Mouse (Mus musculus) telencephalon, adult 2 months (tissue): ENCODE measurements around the gene Myl10.
A peak's percentile ranks its signal among the peaks of the same experiment; 100 is the strongest.
"Not testable (repeated sequence)": the region's sequence is repeated elsewhere in the genome, so short reads cannot be mapped to it uniquely, and the experiment has no call there.

ENCODE experiments used
- DNase-seq: peaks from one replicate; pipeline ENCODE4 v3.0.0-alpha.2; 2011; ENCODE audit warnings: low read depth, low spot score

Myl10 gene

DNA sequence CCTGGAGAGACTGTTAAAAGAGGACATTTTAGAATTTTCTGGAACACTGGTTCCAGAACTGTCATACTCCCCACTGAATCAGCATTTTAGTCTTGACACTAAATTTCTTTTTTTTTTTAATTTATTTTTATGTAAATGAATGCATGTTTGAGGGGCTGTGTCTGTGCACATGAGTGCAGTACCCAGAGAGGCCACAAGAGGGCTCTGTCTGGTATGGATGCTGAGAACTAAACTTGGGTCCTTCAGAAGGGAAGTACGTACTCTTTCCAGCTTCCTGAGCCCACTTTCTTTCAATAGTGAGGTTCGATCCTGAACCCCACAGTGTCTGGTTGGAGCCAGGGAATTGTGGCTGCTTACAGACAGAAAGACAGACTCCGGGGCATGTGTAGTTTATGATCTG is 12.6 kb downstream of the Myl10 start:
- no peak for DNase-seq

DNA sequence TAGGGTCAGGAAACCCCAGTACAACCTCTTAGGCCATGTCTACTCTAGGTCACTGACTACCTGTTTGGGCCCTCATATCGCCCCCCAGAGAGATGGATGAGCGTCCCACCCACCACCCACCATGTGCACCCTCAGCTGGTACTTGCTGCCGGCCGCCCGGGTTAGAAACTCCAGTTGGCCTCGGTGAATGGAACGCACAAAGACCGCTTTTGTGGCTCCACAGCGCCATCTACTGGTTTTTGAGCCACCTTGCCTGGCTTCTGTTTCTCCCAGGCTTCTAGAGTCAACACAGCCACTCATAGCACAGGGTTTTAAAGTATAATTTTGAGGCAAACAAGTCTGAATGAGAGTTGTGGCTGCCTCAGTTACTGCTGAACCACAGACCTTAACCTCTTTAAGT is 13.9 kb downstream of the Myl10 start:
- DNase-seq, result peak; percentile 18

DNA sequence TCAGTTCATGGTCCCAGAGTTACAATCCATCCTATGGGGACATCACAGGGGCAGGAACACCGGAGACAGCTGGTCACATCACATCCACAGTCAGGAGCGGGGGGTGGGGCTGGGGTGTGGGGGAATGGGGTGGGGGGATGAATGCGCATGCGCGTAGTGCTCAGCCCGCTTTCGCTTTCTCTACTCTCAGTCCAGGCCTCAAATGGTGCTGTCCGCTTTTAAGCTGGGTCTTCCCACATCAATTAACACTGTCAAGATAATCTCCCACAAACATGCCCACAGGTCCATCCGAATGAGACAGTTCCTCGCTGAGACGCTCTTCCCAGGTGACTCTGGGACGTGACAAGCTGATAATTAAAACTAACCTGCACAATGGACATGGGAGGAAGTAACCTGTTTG is 15.2 kb downstream of the Myl10 start:
- no peak for DNase-seq

DNA sequence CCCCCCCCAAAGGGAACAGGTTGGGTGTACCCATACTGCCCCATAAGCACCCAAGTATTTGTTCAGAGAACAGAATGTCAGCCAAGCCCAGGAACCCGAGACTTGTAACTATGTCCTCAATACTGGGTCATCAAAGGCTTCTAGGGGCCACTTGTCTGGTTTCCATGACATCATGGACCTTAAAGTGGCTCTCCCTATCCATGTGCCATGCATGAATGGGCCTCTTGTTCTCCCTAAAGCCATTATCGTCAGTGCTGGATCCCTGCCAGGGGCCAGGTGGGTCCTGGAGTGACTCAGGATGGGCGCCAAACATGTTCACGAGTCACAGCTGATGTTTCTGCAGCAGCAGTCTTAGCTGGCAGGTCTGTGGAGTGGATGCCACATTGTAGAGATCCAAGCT is 17.8 kb downstream of the Myl10 start:
- DNase-seq, result no peak

DNA sequence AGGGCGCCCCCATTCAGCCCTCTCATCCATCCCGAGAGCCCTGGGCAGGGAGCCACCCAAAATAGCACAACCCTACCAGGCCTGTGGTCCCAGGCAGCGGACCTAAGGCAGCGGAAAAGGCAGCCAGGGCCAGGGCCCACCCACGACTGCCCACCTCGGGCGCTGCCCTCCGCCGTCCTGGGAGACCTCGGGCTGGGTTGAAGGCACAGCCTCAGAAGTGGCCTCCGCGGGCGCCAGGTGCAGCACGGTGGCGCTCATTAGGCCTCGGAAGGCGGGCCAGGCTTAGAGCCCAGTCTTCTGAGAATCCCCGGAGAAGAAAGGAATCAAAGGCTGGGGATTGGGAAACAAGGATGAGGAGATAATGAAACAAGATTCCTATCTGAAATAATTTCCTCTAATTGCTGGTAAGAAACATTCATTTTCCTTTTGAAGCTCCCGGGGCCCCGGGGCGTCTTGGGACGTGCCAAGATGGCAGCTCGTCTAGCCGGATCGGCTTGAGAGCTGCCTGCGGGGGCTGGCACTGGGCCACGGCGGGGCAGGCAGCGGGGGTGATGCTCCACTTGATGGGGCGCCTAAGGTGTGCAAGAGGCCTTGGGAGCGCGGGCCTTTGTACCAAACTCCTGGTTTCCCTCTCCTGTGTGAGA is 21.4 kb downstream of the Myl10 start:
- DNase-seq, result no peak

DNA sequence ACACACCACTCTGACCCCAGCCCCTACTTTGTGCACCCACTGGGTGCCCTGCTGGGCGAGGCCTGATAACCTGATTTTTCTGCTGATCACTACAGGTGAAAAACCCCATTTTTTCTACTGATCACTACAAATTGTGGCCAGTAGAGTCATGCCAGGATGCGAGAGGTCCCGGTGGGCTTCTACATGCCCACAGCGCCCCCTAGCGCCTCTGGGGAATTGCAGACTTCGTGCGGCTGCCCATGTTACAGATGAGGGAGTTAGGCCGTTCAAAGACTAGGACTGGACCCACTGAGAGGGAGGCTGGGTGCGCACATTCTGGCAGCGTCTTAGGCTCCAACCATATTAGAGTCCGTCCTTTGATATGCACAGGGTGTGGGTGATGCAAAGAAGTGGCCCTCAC is 21.9 kb downstream of the Myl10 start:
- DNase-seq, result no peak

DNA sequence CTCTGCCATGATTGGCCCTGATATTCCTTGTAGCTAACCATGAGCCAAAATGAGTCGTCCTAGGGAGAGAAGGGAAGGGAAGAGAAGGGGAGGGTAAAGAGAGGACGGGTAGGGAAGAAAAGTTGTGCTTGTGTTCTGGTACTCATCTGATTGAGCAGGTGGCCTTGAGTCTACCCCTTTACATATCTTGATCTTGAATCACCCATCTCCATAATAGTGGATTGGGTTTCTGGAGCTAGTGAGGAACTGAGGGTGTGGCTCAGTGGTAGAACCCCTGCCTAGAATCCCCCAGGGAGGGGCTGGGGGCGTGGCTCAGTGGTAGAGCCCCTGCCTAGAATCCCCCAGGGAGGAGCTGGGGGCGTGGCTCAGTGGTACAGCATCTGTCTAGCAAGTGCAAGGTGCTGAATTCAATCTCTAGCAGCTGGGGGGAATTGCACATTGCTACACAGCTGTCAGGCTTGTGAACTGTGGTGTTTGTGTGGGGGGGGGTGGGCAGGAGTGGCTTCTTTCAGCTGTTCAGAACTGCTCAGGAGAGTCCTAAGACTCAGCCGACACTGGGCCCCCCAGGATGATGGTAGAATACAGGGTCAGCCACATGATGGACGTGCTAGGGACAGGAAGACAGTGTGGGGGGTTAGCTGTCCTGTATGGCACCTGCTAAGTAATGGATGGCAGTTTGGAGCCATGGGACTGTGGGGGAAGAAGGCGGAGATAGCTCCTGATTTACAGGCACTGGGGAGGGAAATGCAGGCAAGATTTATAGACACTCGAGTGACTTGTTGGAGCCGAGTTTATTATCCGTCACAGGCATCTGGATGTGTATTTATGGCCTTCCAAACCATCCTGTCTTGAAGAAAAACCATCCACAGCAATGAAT is 24.0 kb downstream of the Myl10 start:
- DNase-seq, result no peak

DNA sequence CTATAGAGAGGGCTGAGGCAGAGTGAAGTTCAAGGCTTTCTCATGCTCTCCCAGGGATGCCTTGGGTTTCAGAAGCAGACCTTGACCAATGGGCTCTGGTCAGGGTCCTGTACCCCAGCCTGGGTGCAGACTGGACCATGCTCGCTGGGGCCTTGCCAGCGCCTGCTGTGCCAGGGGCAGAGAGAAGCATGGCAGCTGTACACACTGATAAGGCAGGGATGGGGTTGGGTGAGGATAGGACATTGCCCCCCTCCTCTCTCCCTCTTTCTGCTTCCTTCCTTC is 24.6 kb downstream of the Myl10 start:
- no peak for DNase-seq

DNA sequence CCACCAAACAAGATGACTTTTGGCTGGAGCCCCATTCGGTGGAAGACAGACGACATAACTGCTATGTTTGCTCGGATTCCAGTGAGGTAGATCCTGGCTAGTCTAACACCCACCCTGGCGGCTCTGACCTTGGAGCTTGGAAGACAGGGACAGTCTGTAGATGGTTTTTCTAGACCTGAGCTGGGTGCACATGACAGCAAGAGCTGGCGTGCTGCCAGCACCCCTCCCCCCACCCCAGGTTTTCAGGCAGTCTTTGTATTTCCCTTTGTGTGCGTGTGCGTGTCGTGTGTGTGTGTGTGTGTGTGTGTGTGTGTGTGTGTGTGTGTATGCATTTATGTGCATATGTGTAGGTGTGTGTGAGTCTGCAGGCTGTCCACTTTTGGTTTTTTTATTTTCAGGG is 25.7 kb downstream of the Myl10 start:
- DNase-seq, result no peak

DNA sequence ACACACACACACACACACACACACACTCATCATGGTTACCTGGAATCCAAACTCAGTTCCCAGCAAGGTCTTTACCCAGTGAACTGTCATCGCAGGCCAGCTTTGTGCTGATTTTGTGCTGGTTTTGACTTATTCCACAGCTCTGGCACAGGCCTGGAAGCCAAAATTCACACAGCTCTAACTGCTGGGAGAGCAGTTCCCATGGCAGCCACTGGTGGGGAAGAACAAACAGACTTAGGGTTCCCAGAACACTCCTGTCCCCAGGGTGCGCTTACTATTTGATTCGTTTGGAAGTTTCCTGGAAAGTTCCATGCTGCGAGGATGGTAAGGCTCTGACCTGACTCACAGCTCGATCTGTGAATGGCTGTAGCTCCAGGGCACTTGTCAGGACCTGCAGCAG is 28.6 kb downstream of the Myl10 start:
- no peak for DNase-seq

DNA sequence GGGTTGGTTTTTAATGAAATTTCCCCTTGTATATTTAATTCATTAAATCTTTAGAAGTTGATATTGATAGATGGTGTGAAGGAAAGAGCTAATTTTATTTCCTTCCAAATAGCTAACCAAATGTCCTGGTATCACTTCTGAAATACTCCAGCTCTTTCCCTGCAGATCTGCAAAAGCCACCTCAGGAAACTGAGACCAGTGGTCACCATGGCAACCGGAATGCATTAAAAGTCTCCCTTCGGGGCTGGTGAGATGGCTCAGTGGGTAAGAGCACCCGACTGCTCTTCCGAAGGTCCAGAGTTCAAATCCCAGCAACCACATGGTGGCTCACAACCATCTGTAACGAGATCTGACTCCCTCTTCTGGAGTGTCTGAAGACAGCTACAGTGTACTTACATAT is 33.3 kb downstream of the Myl10 start:
- not testable (repeated sequence) for DNase-seq

DNA sequence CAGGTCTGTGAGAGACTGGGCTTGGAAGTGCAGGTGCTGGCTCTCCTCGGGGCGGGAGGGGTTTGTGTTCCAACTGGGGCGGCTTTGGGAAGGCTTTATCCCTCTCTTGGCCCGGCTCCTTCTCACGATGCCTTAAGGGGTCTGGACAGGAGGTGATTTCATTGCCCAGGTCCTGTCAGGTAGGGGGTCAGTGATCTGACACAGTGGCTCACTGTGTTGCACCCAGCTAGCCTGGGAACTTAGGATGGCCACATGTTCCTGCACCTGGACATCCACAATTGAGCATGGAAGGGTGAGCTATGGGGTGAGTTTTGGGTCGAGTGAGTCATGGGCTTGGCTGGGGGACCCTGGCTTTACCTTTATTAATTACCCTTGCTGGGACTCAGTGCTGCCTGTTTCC is 46.0 kb downstream of the Myl10 start:
- DNase-seq, result no peak

DNA sequence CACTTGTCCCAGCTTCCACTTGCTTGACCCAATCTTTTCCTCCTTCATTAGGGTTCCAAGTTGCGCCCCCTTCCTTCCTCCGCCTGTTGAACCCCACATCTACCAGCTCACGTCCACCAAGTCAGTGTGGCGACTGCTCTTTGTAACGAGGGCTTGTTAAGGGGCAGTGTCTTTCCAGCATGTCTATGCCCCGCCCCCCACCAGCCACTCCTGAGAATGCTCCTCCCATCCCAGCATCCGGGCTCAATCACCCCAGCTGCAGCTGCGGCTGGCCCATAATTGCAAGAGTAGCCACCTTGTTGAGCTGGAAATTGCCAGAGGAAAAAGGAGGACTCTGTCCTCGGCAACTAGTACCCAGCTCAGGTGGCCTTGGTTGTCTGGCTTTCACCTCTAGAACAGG is 53.6 kb downstream of the Myl10 start:
- no peak for DNase-seq
